Mouse (Mus musculus) layer of hippocampus, postnatal 14 days (tissue): ENCODE measurements around the gene Sdhaf2. TPM values are rescaled to one million over a fixed set of nuclear protein-coding genes. Genes with fewer than 3 reads are reported as not detected.
"Not testable (repeated sequence)": the region's sequence is repeated elsewhere in the genome, so short reads cannot be mapped to it uniquely, and the experiment has no call there.

ENCODE experiments used
- DNase-seq, 2 experiments: peaks; one replicate each; pipeline ENCODE4 v3.0.0; 2021 to 2022; ENCODE audit warnings: low spot score in 2 of 2, mixed read lengths in 1 of 2
- long read RNA-seq, 2 experiments: library from polyadenylated mRNA; stranded (forward); transcript quantifications; one replicate each; pipeline ENCODE4 v2.0.0; 2021
- total RNA-seq, 2 experiments: library from RNA; stranded (reverse); gene quantifications; 2 replicates each; pipeline ENCODE4 v1.2.3; 2021

Sdhaf2 gene
- 10 to 100 TPM; 57.6 to 62.0 TPM for total RNA-seq
- long read RNA-seq, experiment 1, transcript Sdhaf2-201 (4 exons, 2,981 nt): major isoform, 35 of 47 reads
- long read RNA-seq, experiment 1, partial matches to known transcripts: 0 of 47 reads
- long read RNA-seq, experiment 1, other reads (novel, unspliced or antisense): 5 of 47 reads
- long read RNA-seq, experiment 2, transcript Sdhaf2-201 (4 exons, 2,981 nt): major isoform, 52 of 68 reads
- long read RNA-seq, experiment 2, partial matches to known transcripts: 1 of 68 reads
- long read RNA-seq, experiment 2, other reads (novel, unspliced or antisense): 8 of 68 reads

- DNase-seq: peak in 1 of 2 experiments; percentile 45
Measured at GRCm38 (mm10) chr19:10525910-10526309, at the start of gene Sdhaf2. Gene Sdhaf2 (minus strand): TSS chr19:10526142.

DNA sequence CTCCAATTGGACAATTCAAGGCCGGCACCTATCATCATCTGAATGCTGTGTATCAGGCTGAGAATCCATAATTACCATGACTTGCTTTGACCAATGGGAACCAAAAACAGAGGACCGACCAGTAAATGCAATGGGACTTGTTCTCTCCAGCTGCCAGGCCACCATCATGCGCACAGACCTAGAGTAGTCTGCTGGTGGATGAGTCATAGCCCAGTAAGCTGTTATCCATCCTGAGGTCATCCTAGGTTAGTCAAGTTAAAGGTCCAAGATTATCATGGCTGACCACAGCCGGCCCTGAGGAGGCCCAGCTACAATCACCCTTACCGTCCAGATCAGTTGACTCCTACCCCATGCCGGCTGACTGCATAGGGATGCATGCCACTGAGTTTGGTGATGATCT is 43.7 kb upstream of the Sdhaf2 start:
- no peak for DNase-seq

DNA sequence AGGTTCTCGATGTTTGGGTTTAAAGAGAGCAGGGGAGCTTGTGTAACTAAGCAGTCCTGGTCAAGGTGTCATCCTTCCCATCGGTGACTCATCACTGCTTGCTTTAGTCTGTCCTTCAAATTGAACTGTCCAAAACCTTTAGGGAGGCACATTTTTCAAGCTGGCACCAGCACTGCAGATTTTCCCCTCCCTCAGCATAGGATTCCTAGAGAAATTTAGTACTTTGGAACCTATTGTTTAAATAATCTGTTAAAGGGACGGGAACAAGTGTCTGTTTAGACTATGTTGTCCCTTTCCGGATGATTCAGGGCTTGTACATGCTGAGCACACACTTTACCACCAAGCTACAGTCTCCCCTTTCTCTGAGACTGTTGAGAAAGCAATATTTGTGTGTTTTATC is 39.3 kb upstream of the Sdhaf2 start:
- no peak for DNase-seq

DNA sequence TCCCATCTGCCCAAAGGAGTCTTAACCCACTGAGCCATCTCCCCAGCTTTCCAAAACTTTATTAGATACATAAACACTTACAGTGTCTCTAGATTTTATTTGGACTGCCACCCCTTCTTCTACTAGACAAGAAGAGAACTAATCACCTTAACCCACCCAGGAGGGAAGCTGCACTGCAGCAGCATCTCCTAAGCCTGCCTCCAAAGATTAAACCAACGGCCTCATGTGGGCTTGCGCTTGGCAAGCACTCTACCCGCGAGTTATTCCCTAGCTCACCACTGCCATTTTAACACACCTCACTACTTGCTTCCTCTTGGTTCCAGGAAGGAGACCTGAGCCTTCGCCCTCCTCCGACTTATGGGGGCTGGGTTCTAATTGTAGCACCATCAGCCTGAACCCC is 38.3 kb upstream of the Sdhaf2 start:
- no peak for DNase-seq

GRCm38 (mm10) chr19:10562351-10562750 is 36.4 kb upstream of the Sdhaf2 start:
- DNase-seq: no peak

DNA sequence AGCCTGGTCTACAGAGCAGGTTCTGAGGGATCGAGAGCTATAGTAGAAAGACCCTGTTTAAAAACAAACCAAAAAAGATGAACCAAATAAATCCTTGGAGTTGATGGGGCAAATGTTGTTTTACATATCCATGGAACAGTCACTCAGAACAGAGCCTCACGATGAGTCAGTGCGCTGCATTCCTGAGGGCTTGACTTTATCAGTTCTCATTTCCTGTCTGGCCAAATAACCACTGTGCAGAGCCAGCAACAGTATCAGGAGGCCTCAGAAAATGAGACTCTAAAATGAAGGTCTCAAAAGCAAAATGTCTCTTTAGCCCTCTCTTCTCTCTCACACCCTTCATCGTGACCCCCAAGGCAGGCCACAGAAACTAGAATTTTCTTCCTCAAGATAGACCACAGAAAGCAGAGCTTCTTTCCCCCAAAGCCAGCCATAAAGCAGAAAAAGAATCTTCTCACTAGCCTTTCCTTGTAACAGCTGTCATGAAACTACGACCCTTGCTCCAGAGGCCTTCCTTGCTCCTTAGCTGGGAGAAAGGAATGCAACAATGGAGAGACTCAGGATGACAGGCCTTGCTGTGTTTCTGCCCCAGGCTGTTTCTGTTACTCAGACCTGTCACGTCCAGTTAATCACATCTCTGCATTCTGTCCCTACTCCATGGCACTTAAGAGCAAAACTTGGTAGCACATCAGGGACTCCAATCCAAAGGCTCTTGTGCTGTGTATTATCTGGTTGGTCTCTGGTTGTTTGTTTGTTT is 35.8 kb upstream of the Sdhaf2 start:
- DNase-seq: no peak

- no peak for DNase-seq
Measured at GRCm38 (mm10) chr19:10560108-10560507, 34.2 kb upstream of the Sdhaf2 start.

- not testable (repeated sequence) for DNase-seq
Measured at GRCm38 (mm10) chr19:10557837-10558375, 32.0 kb upstream of the Sdhaf2 start.

GRCm38 (mm10) chr19:10557430-10557829 is 31.5 kb upstream of the Sdhaf2 start:
- no peak for DNase-seq

GRCm38 (mm10) chr19:10557001-10557400 is 31.1 kb upstream of the Sdhaf2 start:
- no peak for DNase-seq

- DNase-seq: peak; percentile 78 to 83
Measured at GRCm38 (mm10) chr19:10555624-10556510, 29.9 kb upstream of the Sdhaf2 start, which contains the start of gene Tmem216. Gene Tmem216 (minus strand): TSS chr19:10556238.

GRCm38 (mm10) chr19:10539454-10539853 is 13.5 kb upstream of the Sdhaf2 start:
- DNase-seq: no peak

DNA sequence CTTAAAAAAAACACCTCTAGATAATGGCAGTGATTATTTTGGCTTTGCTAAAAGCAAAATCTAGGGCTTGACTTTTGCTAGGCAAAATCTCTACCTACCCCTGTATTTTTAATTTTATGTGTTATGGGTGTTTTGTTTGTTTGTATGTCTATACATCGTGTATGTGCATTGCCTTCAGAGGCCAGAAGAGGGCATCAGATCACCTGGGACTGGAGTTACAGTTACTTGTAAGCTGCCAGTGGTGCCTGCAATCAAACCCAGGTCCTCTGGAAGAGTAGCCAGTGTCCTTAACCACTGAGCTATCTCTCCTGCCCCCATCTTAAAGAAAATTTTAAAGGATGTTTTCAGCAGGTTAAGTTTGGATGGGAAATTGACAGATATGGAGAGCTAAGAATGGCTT is 4.1 kb upstream of the Sdhaf2 start:
- no peak for DNase-seq

DNA sequence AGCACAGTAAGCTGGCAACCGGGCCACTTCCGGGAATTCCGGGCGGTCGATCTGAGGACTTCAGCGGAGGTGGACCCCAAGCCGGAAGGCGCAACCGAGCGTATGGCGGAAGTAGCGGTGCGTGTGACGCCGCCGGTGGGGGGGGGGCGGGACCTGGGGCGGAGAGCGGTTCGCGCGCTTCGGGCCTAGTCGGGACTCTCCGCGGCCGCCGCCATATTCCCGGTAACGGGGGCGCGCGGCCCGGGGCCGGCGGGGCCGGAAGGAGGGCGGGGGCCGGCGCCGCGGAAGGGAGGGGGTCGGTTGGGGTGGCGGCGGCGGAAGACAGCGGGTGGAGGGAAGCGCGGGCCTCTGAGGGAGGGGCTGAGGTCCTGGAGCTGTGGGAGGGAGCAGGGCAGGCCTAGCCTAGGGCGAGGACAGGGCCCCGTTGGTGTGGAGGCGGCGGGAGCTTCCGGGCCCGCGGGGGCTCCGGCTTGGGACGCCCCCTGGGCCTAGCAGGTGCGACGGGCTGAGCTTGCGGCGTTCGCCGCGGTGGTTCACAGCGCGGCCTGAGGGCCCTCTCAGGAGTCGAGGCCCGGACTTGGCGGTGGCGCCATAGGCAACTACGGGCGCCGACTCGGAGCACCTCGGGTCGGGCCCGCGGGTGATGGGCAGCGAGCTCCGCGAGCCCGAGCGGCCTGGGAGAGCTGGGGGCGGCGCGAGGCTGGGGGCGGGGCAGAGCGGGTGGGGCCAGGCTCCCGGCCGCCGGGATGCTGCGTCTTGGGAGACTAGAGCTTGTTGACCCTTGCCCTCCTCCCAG is 638 bp downstream of the Sdhaf2 start, which contains the start of gene Cpsf7:
Gene Cpsf7 (plus strand): TSS at position 161 of the 796 bp plus-strand sequence.
- DNase-seq: peak; percentile 83 to 92

DNA sequence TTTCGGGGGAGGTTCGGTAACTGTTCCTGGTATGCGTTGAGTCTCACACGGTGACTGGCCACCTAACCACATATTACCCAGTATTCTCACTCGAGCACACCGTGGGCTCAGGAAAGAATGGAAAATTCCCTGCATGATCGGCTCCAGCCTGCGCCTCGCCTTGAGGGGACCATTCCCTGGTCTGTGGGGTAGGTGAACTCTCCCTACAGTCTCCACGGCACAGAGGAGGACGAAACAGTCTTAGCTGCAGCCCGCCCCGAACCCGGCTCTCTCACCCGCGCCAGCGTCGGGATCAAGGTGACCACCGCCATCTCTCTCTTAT is 1.2 kb downstream of the Sdhaf2 start:
- no peak for DNase-seq

- DNase-seq: no peak
Measured at GRCm38 (mm10) chr19:10523483-10524080, 2.4 kb downstream of the Sdhaf2 start.

GRCm38 (mm10) chr19:10521926-10522325 is 4.0 kb downstream of the Sdhaf2 start:
- DNase-seq: no peak

DNA sequence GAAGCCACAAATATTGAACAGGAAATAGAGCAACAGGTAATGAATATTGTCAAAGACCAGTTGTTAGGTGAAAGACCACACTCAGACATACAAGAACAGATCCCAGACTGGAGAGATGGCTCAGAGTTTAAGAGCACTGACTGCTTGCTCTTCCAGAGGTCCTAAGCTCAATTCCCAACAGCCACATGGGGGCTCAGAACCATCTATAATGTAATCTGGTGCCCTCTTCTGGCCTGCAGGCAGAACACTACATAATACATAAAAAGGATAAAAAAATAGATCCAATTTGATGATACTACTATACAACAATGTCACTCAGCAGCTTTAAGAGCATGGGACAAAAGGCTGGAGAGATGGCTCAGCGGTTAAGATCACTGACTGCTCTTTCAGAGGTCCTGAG is 5.6 kb downstream of the Sdhaf2 start:
- no peak for DNase-seq

DNA sequence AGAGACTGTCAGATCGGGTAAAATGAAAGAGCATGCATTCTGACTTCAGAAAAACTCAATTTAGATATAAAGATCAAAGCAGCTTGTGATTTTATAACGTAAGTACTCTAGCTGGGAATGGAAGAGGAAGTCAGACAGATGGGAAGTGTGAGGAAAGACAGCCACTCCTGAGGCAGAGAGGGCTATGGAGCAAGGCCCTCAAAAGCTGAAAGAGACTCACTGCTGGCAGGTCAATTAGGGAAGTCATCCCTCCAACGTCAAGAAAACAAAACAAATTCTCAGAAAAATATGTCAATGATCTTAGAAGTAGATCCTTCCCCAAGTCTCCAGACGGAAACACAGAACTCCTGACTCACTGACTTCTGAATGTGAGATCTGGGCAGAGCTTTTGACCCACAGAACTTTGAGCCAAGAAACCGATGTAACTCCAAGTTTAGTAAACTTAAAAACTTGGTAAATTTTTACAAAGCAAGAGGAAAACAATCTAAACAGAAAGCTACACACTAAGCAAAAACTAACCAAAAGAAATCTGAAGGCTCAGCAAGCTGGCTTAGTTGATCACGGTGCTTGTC is 15.1 kb downstream of the Sdhaf2 start:
- DNase-seq: no peak

DNA sequence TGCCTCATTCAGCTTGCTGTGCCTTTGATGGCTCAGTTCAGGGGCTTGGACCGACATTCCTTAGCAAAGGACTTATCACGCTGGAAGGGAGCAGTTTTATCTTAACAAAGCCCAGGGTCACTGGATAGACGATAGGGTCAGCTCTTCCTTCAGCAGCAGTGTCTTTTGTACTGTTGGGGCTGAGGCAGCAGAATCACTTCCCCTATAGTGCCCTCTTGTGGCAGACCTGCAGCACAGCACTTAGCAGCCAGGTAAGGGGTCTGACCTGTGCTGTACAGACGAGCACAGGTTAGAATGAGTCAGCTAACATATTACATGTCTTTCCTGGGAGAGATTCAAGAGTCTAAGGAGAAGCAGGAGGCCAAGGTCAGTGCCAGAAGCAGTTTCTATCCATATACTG is 23.4 kb downstream of the Sdhaf2 start:
- peak in 1 of 2 experiments; percentile 45 for DNase-seq
